Comparison of ENCODE assay signal across 11 mouse cellular contexts in the genomic region with DNA sequence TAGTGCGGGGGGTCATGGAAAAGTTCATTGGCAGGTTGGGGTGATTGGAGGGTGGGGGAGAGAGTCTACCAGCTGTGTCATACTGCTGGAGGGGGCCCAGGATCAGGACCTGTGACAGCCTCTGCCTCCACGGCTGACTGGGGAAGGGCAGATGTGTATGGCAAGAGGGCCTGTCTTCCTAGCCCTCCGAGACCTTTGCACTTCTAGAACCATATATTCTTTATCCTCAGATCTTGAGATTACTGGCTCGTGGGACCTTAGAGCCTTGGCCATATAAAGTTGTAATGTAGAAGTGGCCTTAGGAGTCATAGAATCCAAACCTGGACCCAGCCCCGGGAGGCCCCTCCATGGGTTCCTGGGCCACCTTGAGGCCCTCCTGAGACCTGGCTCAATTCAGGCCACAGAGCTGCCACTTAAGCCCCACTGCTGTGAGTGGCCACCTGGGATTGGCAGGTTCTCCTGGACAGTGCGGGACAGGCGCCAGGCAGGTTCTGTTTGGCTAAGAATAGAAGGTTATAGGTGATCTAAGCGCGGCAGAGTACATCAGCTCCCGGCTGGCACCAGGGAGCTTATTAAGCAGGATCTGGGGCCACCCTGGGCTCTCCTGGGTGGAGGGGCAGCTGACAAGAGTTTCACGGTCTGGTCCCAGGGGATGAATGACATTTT. TPM values are rescaled to one million over a fixed set of nuclear protein-coding genes. Genes with fewer than 3 reads are reported as not detected.
DNase-seq lines count a peak whose midpoint lies in the region; ATAC-seq and TF ChIP-seq lines count a peak whose summit lies in the region.
"Had no signal": no experiment of that assay in that cellular context is flagged by ENCODE, and none has a peak within 500 bp of the region (broad histone marks: within the 10 kb centered on the region; RNA-seq: fewer than 3 reads in every experiment).

No protein-coding gene starts in this region.

- H3K36me3 ChIP-seq in heart, embryonic 11.5 days (ENCODE audit: control insufficient read depth, insufficient read depth, low read length) = peaks cover 4% of the 10 kb centered on the region; the same call in 1 of the 2 replicates
- no peaks in the 10 kb centered on the region; the same call in 1 of the 2 replicates for H3K36me3 ChIP-seq in stomach, embryonic 14.5 days (ENCODE audit: control insufficient read depth, insufficient read depth, low read length)
- no peaks in the 10 kb centered on the region for H3K36me3 ChIP-seq in stomach, postnatal 0 days (ENCODE audit: control insufficient read depth, insufficient read depth, low read length)
- peaks cover 4% of the 10 kb centered on the region for H3K36me3 ChIP-seq in heart, embryonic 16.5 days (ENCODE audit: control insufficient read depth, insufficient read depth)

- no peak overlapping the region for H3K27ac ChIP-seq in heart, embryonic 11.5 days (ENCODE audit: low read depth, low read length)
- no peak overlapping the region for H3K27ac ChIP-seq in stomach, embryonic 14.5 days (ENCODE audit: low read length)
- H3K27ac ChIP-seq in stomach, postnatal 0 days (replicated peaks) = no peak overlapping the region
- H3K27ac ChIP-seq in heart, embryonic 16.5 days (ENCODE audit: low read length) = peak overlapping the region; percentile 65
- H3K27ac ChIP-seq: neural tube, embryonic 15.5 days had no signal

- no peak for ATAC-seq in heart, embryonic 11.5 days (replicated peaks; ENCODE audit: insufficient number of reproducible peaks, low FRiP score, low TSS enrichment)
- ATAC-seq in stomach, embryonic 14.5 days (ENCODE audit: insufficient number of reproducible peaks, insufficient read depth, low FRiP score, low read depth) = no peak
- no peak for ATAC-seq in stomach, postnatal 0 days (ENCODE audit: low FRiP score, low TSS enrichment)
- peak; percentile 34; the same call in 1 of the 2 replicates for ATAC-seq in heart, embryonic 16.5 days (replicated peaks; ENCODE audit: extremely low read depth, insufficient read depth, low FRiP score)

- H3K9me3 ChIP-seq in heart, embryonic 11.5 days (replicated peaks; ENCODE audit: control insufficient read depth, low read length) = no peaks in the 10 kb centered on the region
- H3K9me3 ChIP-seq in stomach, embryonic 14.5 days (ENCODE audit: control insufficient read depth, low read depth, low read length) = no peaks in the 10 kb centered on the region
- H3K9me3 ChIP-seq in stomach, postnatal 0 days (ENCODE audit: control insufficient read depth, low read length) = no peaks in the 10 kb centered on the region
- H3K9me3 ChIP-seq in heart, embryonic 16.5 days (replicated peaks; ENCODE audit: control insufficient read depth, low read length) = no peaks in the 10 kb centered on the region
- H3K9me3 ChIP-seq: neural tube, embryonic 15.5 days had no signal

- 72% methylated on average over 11 of the region's 11 CpGs for WGBS in heart, embryonic 11.5 days (ENCODE audit: insufficient replicate concordance)
- 70% methylated on average over 11 of the region's 11 CpGs for WGBS in stomach, embryonic 14.5 days
- WGBS in stomach, postnatal 0 days = 74% methylated on average over 11 of the region's 11 CpGs
- WGBS in heart, embryonic 16.5 days = 59% methylated on average over 11 of the region's 11 CpGs

- no peaks in the 10 kb centered on the region for H3K27me3 ChIP-seq in heart, embryonic 11.5 days (ENCODE audit: control insufficient read depth, insufficient read depth, low read length)
- H3K27me3 ChIP-seq in stomach, embryonic 14.5 days (ENCODE audit: control insufficient read depth, insufficient read depth, low read length) = no peaks in the 10 kb centered on the region
- H3K27me3 ChIP-seq in stomach, postnatal 0 days (ENCODE audit: control insufficient read depth, insufficient read depth, low read length) = no peaks in the 10 kb centered on the region
- no peaks in the 10 kb centered on the region for H3K27me3 ChIP-seq in heart, embryonic 16.5 days (ENCODE audit: control insufficient read depth, insufficient read depth, low read length)
- H3K27me3 ChIP-seq: neural tube, embryonic 15.5 days had no signal

- no peak for TF ChIP-seq CTCF in stomach, postnatal 0 days (IDR thresholded peaks at IDR 0.05; ENCODE audit: low read depth)

- peaks cover 28% of the 10 kb centered on the region for H3K4me1 ChIP-seq in heart, embryonic 11.5 days (ENCODE audit: control insufficient read depth, insufficient read depth, low read length)
- peaks cover 14% of the 10 kb centered on the region; the same call in 1 of the 2 replicates for H3K4me1 ChIP-seq in stomach, embryonic 14.5 days (ENCODE audit: control insufficient read depth, insufficient read depth, low read length)
- H3K4me1 ChIP-seq in stomach, postnatal 0 days (replicated peaks; ENCODE audit: control insufficient read depth, insufficient read depth) = no peaks in the 10 kb centered on the region
- peaks cover 30% of the 10 kb centered on the region for H3K4me1 ChIP-seq in heart, embryonic 16.5 days (ENCODE audit: control insufficient read depth, insufficient read depth, low read length)

- no peak overlapping the region for H3K4me2 ChIP-seq in heart, embryonic 11.5 days
- no peak overlapping the region for H3K4me2 ChIP-seq in stomach, embryonic 14.5 days (replicated peaks; ENCODE audit: low read depth, low read length)
- H3K4me2 ChIP-seq in stomach, postnatal 0 days (replicated peaks; ENCODE audit: low read depth) = no peak overlapping the region
- H3K4me2 ChIP-seq in heart, embryonic 16.5 days (ENCODE audit: low read depth, low read length) = no peak overlapping the region
- H3K4me2 ChIP-seq: liver, embryonic 11.5 days; neural tube, embryonic 15.5 days had no signal

- no peak overlapping the region for H3K4me3 ChIP-seq in heart, embryonic 11.5 days (ENCODE audit: low read depth, low read length)
- no peak overlapping the region for H3K4me3 ChIP-seq in stomach, embryonic 14.5 days (ENCODE audit: low read depth, low read length)
- H3K4me3 ChIP-seq in stomach, postnatal 0 days (ENCODE audit: low read depth, low read length) = no peak overlapping the region
- no peak overlapping the region for H3K4me3 ChIP-seq in heart, embryonic 16.5 days (ENCODE audit: low read length)
- H3K4me3 ChIP-seq: neural tube, embryonic 15.5 days had no signal

- no peak for TF ChIP-seq EP300 in stomach, postnatal 0 days (optimal IDR thresholded peaks at IDR 0.05)

- H3K9ac ChIP-seq in heart, embryonic 11.5 days (ENCODE audit: low read depth, low read length) = no peak overlapping the region
- H3K9ac ChIP-seq in stomach, embryonic 14.5 days (replicated peaks; ENCODE audit: low read depth, low read length) = 0 out of 2 replicates have a peak overlapping the region, but pooled peaks have one; percentile 11
- H3K9ac ChIP-seq in stomach, postnatal 0 days (ENCODE audit: low read length) = no peak overlapping the region
- no peak overlapping the region for H3K9ac ChIP-seq in heart, embryonic 16.5 days (ENCODE audit: low read length)
- H3K9ac ChIP-seq: neural tube, embryonic 15.5 days had no signal

- peak; percentile 95 for DNase-seq in heart, adult 11 months
- no peak for DNase-seq in stomach, postnatal 0 days (ENCODE audit: low spot score)
- no peak for DNase-seq in gastrocnemius, adult 8-10 months (ENCODE audit: low spot score in 2 of 2)
- no peak for DNase-seq in frontal cortex, postnatal 36 days (ENCODE audit: low spot score in 2 of 2)
- DNase-seq: kidney, adult 2 months had no signal

RNA-seq across cellular contexts. Expression of gene Gdpd5, which starts 15.9 kb away (rescaled TPM):
- polyA plus RNA-seq in heart, embryonic 11.5 days (2014; fragmentation: Nextera tagmentation; extraction: Ambion mirVana) = 20.0 and 20.8 TPM in 2 replicates
- polyA plus RNA-seq in stomach, embryonic 14.5 days (2014; fragmentation: Nextera tagmentation; extraction: Ambion mirVana) = 15.9 and 22.7 TPM in 2 replicates
- polyA plus RNA-seq in stomach, postnatal 0 days (2015; fragmentation: Nextera tagmentation; extraction: Ambion mirVana) = 8.1 and 9.1 TPM in 2 replicates
- polyA plus RNA-seq in heart, embryonic 16.5 days (2015; fragmentation: Nextera tagmentation; extraction: Ambion mirVana) = 26.9 and 28.4 TPM in 2 replicates
- 1 to 10 TPM; 5.0 to 5.9 (median 5.1) TPM for total RNA-seq in gastrocnemius, adult 8-10 months (2022)

RNA-seq across cellular contexts. Expression of gene Serpinh1, which starts 44.1 kb away (rescaled TPM):
- polyA plus RNA-seq in heart, embryonic 11.5 days (2014; fragmentation: Nextera tagmentation; extraction: Ambion mirVana) = 442 and 580 TPM in 2 replicates
- 474 and 475 TPM in 2 replicates for polyA plus RNA-seq in stomach, embryonic 14.5 days (2014; fragmentation: Nextera tagmentation; extraction: Ambion mirVana)
- 331 and 433 TPM in 2 replicates for polyA plus RNA-seq in stomach, postnatal 0 days (2015; fragmentation: Nextera tagmentation; extraction: Ambion mirVana)
- 1,129 and 1,149 TPM in 2 replicates for polyA plus RNA-seq in heart, embryonic 16.5 days (2015; fragmentation: Nextera tagmentation; extraction: Ambion mirVana)
- 10 to 100 TPM; 26.1 to 49.0 (median 33.7) TPM for total RNA-seq in gastrocnemius, adult 8-10 months (2022)
- total RNA-seq: MEL had no signal
